Mouse (Mus musculus) hindlimb bud, embryonic 11.5 days (tissue): ENCODE results near the gene Aldh16a1.
"Not testable (repeated sequence)": the region's sequence is repeated elsewhere in the genome, so short reads cannot be mapped to it uniquely, and the experiment has no call there.

Experiments
- DNase-seq: peaks from one replicate; pipeline ENCODE4 v3.0.0-alpha.2; 2012; ENCODE audit warnings: low read depth, low spot score; ENCODE audit errors: extremely low spot score

Gene Aldh16a1

DNA sequence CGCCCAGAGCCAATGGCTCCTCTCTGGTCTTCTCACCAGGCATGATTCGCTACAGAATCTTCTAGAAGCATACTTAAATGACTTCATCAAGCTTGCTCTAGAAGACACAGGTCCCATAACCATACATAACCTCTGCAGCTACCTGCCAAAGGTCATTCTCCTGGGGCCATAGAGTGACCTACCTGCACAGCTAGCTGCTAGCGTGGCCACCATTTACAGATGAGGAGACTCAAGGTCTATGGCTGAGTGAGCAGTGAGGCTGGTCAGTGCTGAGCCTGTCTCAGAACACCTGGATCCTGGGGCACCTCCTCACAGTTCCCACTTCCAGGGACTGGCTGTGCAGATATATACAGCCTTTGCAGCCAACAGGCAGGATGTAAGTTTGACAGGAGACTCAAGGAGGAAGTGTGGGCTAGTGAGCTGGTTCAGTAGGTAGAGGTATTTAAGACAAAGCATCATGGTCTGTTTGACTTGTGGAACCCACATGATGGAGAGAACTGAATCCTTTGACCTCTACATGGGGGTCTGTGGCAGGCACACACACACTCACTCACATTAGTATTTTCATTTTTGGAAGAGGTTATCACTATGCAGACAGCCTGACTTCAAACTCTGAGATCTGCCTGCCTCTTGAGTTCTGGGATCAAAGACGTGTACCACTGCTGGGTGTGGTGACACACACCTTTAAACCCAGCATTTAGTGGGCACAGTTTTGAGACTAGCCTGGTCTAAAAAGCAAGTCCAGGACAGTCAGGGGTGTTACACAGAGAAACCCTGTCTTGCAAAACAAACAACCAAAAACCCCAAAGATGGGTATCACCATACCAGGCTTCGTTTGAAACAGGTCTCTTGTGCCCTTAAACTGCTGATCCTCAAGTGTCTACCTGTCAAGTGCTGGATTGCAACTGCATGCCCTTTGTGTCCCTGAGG, 34.3 kb downstream of the Aldh16a1 start:
- no peak for DNase-seq

GRCm38 (mm10) chr7:45118336-45118735, 36.0 kb downstream of the Aldh16a1 start:
- DNase-seq = no peak

GRCm38 (mm10) chr7:45117566-45117965, 36.8 kb downstream of the Aldh16a1 start:
- DNase-seq = no peak

GRCm38 (mm10) chr7:45113476-45113875, 40.9 kb downstream of the Aldh16a1 start:
- no peak for DNase-seq

DNA sequence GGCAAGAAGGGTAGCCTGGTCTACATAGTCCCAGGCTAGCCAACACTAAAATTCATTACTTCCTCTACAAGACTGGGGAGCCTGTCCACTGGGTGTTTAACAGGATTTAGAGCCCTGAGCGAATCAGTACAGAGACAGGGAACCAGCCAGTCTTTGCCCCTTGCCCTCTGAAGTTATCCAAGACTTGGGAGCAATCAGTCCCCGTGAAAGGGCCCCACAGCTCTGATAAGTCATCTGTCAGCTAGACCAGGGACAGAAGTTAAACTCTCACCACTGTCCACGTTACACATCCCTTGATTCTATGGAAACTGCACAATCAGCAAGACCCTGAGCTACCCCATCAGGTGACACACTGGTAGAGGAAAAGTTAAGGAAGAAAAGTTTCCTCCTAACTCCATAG, 41.9 kb downstream of the Aldh16a1 start:
- DNase-seq = no peak

GRCm38 (mm10) chr7:45111940-45112339, 42.4 kb downstream of the Aldh16a1 start:
- DNase-seq = no peak

DNA sequence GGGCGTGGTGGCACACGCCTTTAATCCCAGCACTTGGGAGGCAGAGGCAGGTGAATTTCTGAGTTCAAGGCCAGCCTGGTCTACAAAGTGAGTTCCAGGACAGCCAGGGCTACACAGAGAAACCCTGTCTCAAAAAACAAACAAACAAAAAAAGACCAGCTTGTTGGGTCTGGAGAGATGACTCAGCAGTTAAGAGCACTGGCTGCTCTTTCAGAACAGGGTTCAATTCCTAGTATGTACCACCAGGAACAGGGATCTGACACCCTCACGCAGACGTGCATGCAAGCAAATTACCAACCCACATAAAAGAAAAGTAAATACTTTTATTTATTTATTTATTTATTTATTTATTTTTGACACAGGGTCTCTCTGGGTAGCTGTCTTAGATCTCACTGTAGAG, 44.3 kb downstream of the Aldh16a1 start:
- DNase-seq = not testable (repeated sequence)

GRCm38 (mm10) chr7:45107052-45107645, 47.2 kb downstream of the Aldh16a1 start:
- no peak for DNase-seq

- no peak for DNase-seq
These were observed 47.9 kb downstream of the Aldh16a1 start for GRCm38 (mm10) chr7:45106441-45106840.

DNA sequence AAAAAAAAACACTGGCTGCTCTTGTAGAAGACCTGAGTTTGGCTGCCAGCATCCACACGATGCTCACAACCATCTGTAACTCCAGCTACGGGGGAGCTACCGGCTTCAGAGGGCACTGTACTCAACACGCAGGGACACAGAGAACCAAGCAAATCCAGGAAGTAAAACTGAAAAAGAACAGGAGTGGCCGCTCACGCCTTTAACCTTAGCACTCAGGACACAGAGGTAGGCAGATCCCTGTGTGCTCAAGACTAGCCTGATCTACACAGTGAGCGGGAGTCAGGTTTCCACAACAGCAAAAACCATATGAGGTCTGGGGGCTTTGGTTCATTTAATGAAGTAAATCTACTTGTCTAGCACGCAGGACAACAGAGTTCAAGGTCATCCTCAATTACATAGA, 48.9 kb downstream of the Aldh16a1 start:
- DNase-seq = no peak

GRCm38 (mm10) chr7:45104941-45105340, 49.4 kb downstream of the Aldh16a1 start:
- no peak for DNase-seq

- no peak for DNase-seq
These were observed 50.7 kb downstream of the Aldh16a1 start, which contains the start of gene Fcgrt for GRCm38 (mm10) chr7:45103652-45104180. Gene Fcgrt (minus strand): TSS chr7:45103851.

DNA sequence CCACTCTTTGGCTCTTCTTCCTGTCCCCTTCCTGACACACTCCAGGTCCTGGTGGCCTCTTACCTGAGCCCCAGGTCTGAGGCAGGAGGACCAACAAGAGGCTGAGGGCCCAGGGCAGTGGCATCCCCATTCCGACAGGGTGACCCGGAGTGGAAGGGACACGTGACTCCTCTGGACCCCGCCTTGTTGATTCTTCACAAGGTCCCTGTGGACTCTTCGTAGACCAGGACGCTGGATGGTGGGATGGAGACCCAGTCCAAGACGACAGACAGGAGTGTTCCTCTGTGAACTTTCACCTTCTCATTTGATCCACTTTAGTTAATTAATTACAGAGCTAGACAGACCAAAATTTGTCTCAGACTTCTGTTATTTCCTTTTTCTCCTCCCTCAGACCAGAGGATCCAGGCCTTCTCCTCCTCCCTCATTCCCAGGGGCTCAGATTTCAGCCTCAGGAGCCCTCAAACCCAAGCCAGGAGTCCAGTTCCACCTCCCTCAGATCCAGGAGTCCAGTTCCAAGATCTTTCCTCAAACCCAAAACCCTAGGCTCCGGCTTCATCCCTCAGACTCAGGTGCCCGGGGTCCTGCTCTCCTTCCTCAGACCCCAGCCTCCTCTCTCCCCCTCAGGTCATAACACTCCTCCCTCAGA, 51.3 kb downstream of the Aldh16a1 start:
- DNase-seq = no peak

- DNase-seq = no peak
These were observed 51.9 kb downstream of the Aldh16a1 start for GRCm38 (mm10) chr7:45102441-45102840.

- no peak for DNase-seq
These were observed 54.3 kb downstream of the Aldh16a1 start for GRCm38 (mm10) chr7:45100046-45100445.

GRCm38 (mm10) chr7:45098541-45099240, 55.7 kb downstream of the Aldh16a1 start:
- no peak for DNase-seq

- no peak for DNase-seq
These were observed 56.9 kb downstream of the Aldh16a1 start for GRCm38 (mm10) chr7:45097479-45097878.

DNA sequence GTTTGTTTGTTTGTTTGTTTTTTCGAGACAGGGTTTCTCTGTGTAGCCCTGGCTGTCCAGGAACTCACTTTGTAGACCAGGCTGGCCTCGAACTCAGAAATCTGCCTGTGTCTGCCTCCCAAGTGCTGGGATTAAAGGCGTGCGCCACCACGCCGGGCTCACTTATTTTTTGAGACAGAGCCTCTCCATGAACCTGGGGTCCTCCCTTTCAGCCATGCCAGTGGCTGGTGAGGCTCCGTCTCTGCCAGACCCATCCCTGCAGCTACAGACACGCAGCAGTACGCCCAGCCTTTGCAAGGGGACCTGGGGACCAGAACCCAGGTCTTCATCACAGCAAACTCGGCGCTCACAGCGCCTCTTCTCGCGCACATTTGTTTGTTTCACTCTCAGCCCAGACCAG, 58.4 kb downstream of the Aldh16a1 start:
- DNase-seq = not testable (repeated sequence)

DNA sequence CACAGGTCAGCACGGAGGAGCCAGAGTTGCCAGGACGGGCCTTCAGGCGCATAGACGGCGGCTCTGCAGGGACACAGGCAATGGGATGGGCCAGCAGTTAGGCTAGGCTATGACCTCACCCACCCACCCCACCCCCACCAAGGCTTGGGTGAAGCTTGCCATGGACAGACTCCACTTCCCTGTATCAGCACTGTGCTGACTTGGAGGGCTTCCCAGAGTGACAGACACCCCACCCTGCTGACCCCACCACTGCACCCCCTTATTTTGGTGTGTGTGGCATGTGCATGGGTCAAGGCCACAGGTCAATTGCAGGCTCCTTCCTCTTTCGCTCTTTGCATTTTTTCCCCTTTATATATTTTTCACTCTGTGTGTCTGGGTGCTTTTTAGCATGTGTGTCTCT, 59.0 kb downstream of the Aldh16a1 start:
- no peak for DNase-seq

DNA sequence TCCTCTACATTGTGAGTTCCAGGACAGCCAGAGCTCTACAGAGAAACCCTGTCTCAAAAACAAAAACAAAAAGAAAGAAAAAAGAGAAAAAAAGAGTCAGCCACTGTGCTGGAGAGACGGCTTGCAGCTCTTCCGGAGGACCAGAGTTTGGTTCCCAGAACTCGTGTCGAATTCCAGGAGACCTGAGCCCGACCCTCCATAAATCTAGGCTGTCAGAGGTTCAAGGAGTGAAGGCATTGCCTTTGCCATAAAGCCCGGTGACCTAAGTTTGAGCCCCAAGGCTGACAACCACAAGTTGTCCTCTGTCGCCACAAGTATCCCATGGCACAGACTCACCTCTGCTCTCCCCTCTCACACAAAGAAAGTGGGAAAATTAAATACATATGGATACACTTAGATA, 60.3 kb downstream of the Aldh16a1 start:
- no peak for DNase-seq

DNA sequence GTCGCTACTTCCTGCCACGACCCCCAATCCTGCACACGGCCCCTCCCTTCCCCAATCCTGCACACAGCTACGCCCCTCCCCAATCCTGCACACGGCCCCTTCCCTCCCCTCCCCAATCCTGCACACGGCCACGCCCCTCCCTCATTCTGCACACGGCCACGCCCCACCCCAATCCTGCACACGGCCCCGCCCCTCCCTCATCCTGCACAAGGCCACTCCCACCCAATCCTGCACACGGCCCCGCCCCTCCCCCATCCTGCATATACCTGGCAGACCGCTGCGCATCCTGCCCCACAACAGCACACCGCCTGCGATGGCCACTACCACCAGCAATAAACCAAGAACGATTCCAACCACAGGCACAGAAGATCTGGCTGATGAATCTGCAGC, 60.9 kb downstream of the Aldh16a1 start:
- no peak for DNase-seq
